8 mouse cellular contexts compared by ENCODE assay signal in the genomic region with DNA sequence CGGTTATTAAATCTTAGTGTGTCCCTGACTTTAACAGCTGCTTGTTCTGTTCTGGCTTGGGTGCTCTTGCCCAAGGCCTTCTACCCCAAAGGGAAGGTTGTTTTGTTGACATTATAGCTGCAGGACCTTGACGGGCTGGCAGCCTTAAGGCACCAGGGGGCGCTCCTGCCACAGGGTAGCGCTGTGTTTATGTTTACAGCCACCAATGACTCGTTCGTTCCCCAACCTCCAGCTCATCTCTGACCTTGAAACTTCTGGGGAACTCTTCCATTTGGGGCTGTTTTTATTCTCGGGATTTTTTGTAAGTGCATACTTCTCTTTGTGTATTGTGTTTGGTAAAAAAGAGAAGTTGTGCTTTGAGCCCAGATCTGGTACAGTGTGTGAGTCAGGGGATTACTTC. TPM values are rescaled to one million over a fixed set of nuclear protein-coding genes. Genes with fewer than 3 reads are reported as not detected.
DNase-seq lines count a peak whose midpoint lies in the region.

No protein-coding gene starts in this region.

- H3K36me3 ChIP-seq in megakaryocyte, embryonic 14.5 days (replicated peaks; ENCODE audit: low read length), result peaks cover 49% of the 10 kb centered on the region

- peak overlapping the region; percentile 99 for H3K4me3 ChIP-seq in megakaryocyte, embryonic 14.5 days (replicated peaks)

- H3K4me1 ChIP-seq in megakaryocyte, embryonic 14.5 days, result peaks cover 48% of the 10 kb centered on the region

- peak; percentile 91 for DNase-seq in adipocyte (ENCODE audit: low spot score)
- peak; percentile 94 for DNase-seq in embryo, embryonic 10 days (ENCODE audit: low spot score)
- DNase-seq in gastrocnemius, postnatal 10 days, result peak; percentile 94
- DNase-seq in induced T-regulatory cell, adult 2 months (ENCODE audit: low read depth), result peak; percentile 94
- DNase-seq in left cerebral cortex, adult 8-10 months (ENCODE audit: low spot score in 2 of 2), result peak; percentile 57 to 72
- DNase-seq in right cerebral cortex, adult 2 months (ENCODE audit: low spot score in 2 of 2), result peak; percentile 91
- DNase-seq in urinary bladder, postnatal 10 days (ENCODE audit: low spot score), result peak; percentile 76

- no peaks in the 10 kb centered on the region for H3K9me3 ChIP-seq in megakaryocyte, embryonic 14.5 days

- no peaks in the 10 kb centered on the region for H3K27me3 ChIP-seq in megakaryocyte, embryonic 14.5 days (replicated peaks)

RNA-seq across cellular contexts. Expression of a gene that starts 1.1 kb away (rescaled TPM):
- total RNA-seq in gastrocnemius, postnatal 10 days (2021), result 10 to 100 TPM; 76.8 to 89.1 TPM
- 100 to 1,000 TPM; 124 to 132 (median 128) TPM for total RNA-seq in left cerebral cortex, adult 8-10 months (2022)
- polyA plus RNA-seq in megakaryocyte, embryonic 14.5 days (2012; ENCODE audit: insufficient read depth, low replicate concordance), result 39.7 and 56.2 TPM in 2 replicates

RNA-seq across cellular contexts. Expression of a gene that starts 1.4 kb away (rescaled TPM):
- total RNA-seq in gastrocnemius, postnatal 10 days (2021), result 10 to 100 TPM in 1 of 2 experiments, 1 to 10 TPM in 1; 9.5 to 10.2 TPM
- 10 to 100 TPM; 38.2 to 43.8 (median 41.5) TPM for total RNA-seq in left cerebral cortex, adult 8-10 months (2022)
- polyA plus RNA-seq in megakaryocyte, embryonic 14.5 days (2012; ENCODE audit: insufficient read depth, low replicate concordance), result 9.0 and 14.3 TPM in 2 replicates

RNA-seq across cellular contexts. Expression of a gene that starts 26.7 kb away (rescaled TPM):
- total RNA-seq in gastrocnemius, postnatal 10 days (2021), result 10 to 100 TPM; 13.0 to 23.1 TPM
- total RNA-seq in left cerebral cortex, adult 8-10 months (2022), result 10 to 100 TPM; 21.4 to 31.5 (median 25.0) TPM
- 4.0 TPM in 1 of 2 replicates, not detected in the other for polyA plus RNA-seq in megakaryocyte, embryonic 14.5 days (2012; ENCODE audit: insufficient read depth, low replicate concordance)

RNA-seq across cellular contexts. Expression of a gene that starts 38.1 kb away (rescaled TPM):
- total RNA-seq in gastrocnemius, postnatal 10 days (2021), result 1 to 10 TPM; 4.8 to 4.9 TPM
- 10 to 100 TPM; 10.8 to 12.7 (median 12.2) TPM for total RNA-seq in left cerebral cortex, adult 8-10 months (2022)
- 1.2 and 2.4 TPM in 2 replicates for polyA plus RNA-seq in megakaryocyte, embryonic 14.5 days (2012; ENCODE audit: insufficient read depth, low replicate concordance)

RNA-seq across cellular contexts. Expression of a gene that starts 49.1 kb away (rescaled TPM):
- not detected for total RNA-seq in gastrocnemius, postnatal 10 days (2021)
- total RNA-seq in left cerebral cortex, adult 8-10 months (2022), result not detected
- polyA plus RNA-seq in megakaryocyte, embryonic 14.5 days (2012; ENCODE audit: insufficient read depth, low replicate concordance), result not detected in 2 replicates

Comparison
In these comparisons a context has a peak if more than half of its experiments do, and no peak if none do; other contexts are left out.
1. Peak in every context shown above with its lines: DNase-seq and H3K4me3 ChIP-seq.